Mouse (Mus musculus) gastrocnemius, postnatal 14 days (tissue): ENCODE measurements around the gene Acot11. TPM values are rescaled to one million over a fixed set of nuclear protein-coding genes. Genes with fewer than 3 reads are reported as not detected.
"Not testable (repeated sequence)": the region's sequence is repeated elsewhere in the genome, so short reads cannot be mapped to it uniquely, and the experiment has no call there.

Experiments
- DNase-seq: peaks from one replicate; pipeline ENCODE4 v3.0.0; 2021; ENCODE audit warnings: mixed read lengths
- intact Hi-C: fragments of 180-260 bp; cut with DNase I; formaldehyde crosslinking; loops from one replicate; pipeline ENCODE4 v1.15.1; 2025; ENCODE audit warnings: low total_unique reads
- total RNA-seq, 2 experiments: library from RNA; stranded (reverse); gene quantifications; 2 replicates each; pipeline ENCODE4 v1.2.3; 2021

Acot11 gene
- total RNA-seq, 2 experiments from 2014 or later = 8.4 to 15.9 TPM

- intact Hi-C loops = no loop called here
- no peak for DNase-seq
These were observed 12.2 kb upstream of the Acot11 start for GRCm38 (mm10) chr4:106817017-106817416.

- no peak for DNase-seq
- intact Hi-C loops = no loop called here
These were observed 10.9 kb upstream of the Acot11 start for GRCm38 (mm10) chr4:106815396-106816324.

- intact Hi-C loops = no loop called here
- DNase-seq = no peak
These were observed 6.4 kb upstream of the Acot11 start for GRCm38 (mm10) chr4:106811162-106811561.

GRCm38 (mm10) chr4:106810039-106810438 lies 5.2 kb upstream of the Acot11 start:
- DNase-seq = no peak
- intact Hi-C loops = no loop called here

GRCm38 (mm10) chr4:106807287-106807686 lies 2.5 kb upstream of the Acot11 start:
- intact Hi-C loops = no loop called here
- DNase-seq = no peak

GRCm38 (mm10) chr4:106805890-106806289 lies 1.1 kb upstream of the Acot11 start:
- intact Hi-C loops = no loop called here
- no peak for DNase-seq

- DNase-seq = no peak
- intact Hi-C loops = no loop called here
These were observed 443 bp downstream of the Acot11 start for GRCm38 (mm10) chr4:106804201-106804909.

- intact Hi-C loops = no loop called here
These were observed 1.0 kb downstream of the Acot11 start for GRCm38 (mm10) chr4:106803781-106804180.

GRCm38 (mm10) chr4:106799772-106800336 lies 4.9 kb downstream of the Acot11 start:
- peak; percentile 85 for DNase-seq
- intact Hi-C loops = no loop called here

More at GRCm38 (mm10) chr4:106803781-106804180, 1.0 kb downstream of the Acot11 start:
- DNase-seq = no peak

- no peak for DNase-seq
- intact Hi-C loops = no loop called here
These were observed 5.8 kb downstream of the Acot11 start for GRCm38 (mm10) chr4:106798908-106799546.

GRCm38 (mm10) chr4:106795289-106795688 lies 9.5 kb downstream of the Acot11 start:
- intact Hi-C loops = no loop called here
- no peak for DNase-seq

- no peak for DNase-seq
- intact Hi-C loops = no loop called here
These were observed 10.6 kb downstream of the Acot11 start for GRCm38 (mm10) chr4:106794247-106794646.

- DNase-seq, intact Hi-C loops: not testable (repeated sequence)
These were observed 11.0 kb downstream of the Acot11 start for GRCm38 (mm10) chr4:106793826-106794225.

- no peak for DNase-seq
- intact Hi-C loops = no loop called here
These were observed 12.5 kb downstream of the Acot11 start for GRCm38 (mm10) chr4:106792276-106792675.

GRCm38 (mm10) chr4:106790938-106791337 lies 13.9 kb downstream of the Acot11 start:
- DNase-seq = no peak
- intact Hi-C loops = no loop called here

- DNase-seq, intact Hi-C loops: not testable (repeated sequence)
These were observed 14.6 kb downstream of the Acot11 start for GRCm38 (mm10) chr4:106790218-106790617.

GRCm38 (mm10) chr4:106789705-106790104 lies 15.1 kb downstream of the Acot11 start:
- intact Hi-C loops = no loop called here
- no peak for DNase-seq

- no peak for DNase-seq
- intact Hi-C loops = no loop called here
These were observed 16.2 kb downstream of the Acot11 start for GRCm38 (mm10) chr4:106788627-106789026.

- intact Hi-C loops = no loop called here
- DNase-seq = peak; percentile 49
These were observed 17.0 kb downstream of the Acot11 start for GRCm38 (mm10) chr4:106787830-106788229.
